Mouse (Mus musculus) neural tube, embryonic 10.5 days (tissue): Measurements from ENCODE around the gene Gpx1.
A peak's percentile ranks its signal among the peaks of the same experiment; 100 is the strongest.
"Not testable (repeated sequence)": the region's sequence is repeated elsewhere in the genome, so short reads cannot be mapped to it uniquely, and the experiment has no call there.

ENCODE experiments used
- DNase-seq: peaks from one replicate; pipeline ENCODE4 v3.0.0-alpha.2; 2017; ENCODE audit warnings: low spot score; ENCODE audit errors: extremely low spot score

Gpx1 gene

DNA sequence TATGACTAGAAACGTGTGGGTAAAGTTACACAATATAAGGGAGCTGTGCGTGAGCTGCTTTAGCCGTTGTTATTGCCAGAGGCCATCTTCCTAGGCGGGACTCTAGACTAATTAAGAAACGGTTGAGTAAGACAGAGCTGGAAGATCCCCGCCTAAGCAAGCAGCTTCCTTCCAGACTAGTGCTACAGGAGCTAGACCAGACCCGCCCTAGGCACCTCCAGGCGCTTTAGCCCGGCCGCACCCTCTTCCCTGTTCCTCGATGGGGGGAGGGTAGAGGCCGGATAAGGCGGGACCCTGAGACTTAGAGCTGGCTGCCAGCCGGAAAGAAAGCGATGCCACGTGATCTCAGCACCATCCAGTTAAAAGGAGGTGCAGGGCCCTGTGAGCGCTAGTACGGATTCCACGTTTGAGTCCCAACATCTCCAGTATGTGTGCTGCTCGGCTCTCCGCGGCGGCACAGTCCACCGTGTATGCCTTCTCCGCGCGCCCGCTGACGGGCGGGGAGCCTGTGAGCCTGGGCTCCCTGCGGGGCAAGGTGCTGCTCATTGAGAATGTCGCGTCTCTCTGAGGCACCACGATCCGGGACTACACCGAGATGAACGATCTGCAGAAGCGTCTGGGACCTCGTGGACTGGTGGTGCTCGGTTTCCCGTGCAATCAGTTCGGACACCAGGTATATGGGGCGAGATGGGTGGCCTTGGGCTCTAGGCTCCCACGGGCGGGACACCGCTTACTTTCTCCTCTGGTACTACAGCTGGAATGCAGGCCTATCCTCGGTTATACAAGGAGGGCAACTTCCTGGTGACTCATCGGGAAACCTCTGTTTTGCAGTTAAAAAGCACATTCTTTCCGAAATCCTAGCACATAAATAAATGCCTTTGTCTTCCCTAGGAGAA lies at the start of gene Gpx1:
Gene Gpx1 (plus strand): TSS at position 18 of the 896 bp plus-strand sequence.
- DNase-seq: peak; percentile 91

DNA sequence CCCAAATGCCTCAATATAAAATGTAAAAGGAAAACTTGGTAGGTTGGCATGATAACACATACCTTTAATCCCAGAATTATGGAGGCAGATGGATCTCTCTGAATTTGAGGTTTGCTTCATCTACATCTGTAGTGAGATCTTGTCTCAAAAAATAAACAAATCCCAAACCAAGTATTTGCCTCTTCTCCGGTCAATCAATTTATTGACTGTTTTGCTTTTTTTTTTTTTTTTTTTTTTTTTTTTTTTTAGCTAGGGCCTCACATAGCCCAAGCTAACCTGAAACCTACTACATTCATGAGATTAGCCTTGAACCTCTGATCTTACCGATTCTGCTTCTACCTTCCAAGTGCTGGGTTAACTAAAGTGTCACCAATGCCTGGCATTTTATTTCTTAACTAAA lies 49.4 kb upstream of the Gpx1 start:
- DNase-seq: no peak

DNA sequence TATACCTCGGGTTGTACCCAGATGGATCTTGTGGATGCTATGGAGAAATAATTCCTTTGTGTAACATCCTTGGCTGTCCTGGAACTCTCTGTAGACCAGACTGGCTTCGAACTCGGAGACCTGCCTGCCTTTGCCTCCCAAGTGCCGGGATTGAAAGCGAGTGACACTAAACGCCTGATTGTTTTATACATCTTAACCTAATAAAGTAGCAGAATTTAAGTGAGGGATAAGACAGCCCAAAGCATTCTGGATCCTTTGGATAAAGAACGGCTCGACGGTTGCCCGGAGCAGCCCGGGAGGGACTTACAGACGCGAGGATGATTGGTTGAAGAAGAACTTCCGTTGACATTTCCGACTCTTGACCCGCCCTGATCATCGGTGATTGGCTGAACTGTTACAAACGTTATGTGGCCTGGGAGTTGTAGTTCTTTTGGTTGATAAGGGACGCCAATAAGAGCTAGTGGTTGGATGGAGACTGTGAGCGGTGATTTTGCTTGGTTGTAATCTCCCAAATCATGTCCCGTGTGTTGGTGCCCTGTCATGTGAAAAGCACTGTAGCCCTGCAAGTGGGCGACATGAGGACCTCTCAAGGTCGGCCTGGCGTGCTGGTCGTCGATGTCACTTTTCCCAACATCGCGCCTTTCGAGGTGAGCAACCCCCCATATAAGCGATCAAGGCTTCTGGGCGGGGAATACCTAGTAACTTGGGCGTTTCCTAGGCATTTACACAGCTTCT lies 48.5 kb upstream of the Gpx1 start, which contains the start of gene Nicn1:
Gene Nicn1 (plus strand): TSS at position 414 of the 735 bp plus-strand sequence.
- peak; percentile 79 for DNase-seq

DNA sequence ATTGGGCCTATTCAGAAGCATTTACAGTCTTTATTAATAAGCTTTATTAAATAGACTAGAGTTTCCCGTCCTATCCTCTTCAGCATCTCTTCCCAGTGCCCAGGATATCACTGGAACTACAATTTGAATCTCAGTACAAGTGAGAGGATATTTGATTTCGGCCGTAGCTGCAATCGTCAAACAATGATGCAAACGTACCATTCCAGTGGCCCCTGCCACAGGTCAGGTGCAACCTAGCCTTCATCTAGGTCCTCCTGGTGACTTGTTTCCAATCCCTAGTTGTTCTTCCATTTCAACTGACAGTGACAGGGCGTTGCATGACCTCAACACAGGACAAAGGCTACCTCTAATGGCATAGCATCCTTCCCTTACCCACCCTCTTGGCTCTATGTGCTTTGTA lies 47.9 kb upstream of the Gpx1 start:
- DNase-seq: no peak

DNA sequence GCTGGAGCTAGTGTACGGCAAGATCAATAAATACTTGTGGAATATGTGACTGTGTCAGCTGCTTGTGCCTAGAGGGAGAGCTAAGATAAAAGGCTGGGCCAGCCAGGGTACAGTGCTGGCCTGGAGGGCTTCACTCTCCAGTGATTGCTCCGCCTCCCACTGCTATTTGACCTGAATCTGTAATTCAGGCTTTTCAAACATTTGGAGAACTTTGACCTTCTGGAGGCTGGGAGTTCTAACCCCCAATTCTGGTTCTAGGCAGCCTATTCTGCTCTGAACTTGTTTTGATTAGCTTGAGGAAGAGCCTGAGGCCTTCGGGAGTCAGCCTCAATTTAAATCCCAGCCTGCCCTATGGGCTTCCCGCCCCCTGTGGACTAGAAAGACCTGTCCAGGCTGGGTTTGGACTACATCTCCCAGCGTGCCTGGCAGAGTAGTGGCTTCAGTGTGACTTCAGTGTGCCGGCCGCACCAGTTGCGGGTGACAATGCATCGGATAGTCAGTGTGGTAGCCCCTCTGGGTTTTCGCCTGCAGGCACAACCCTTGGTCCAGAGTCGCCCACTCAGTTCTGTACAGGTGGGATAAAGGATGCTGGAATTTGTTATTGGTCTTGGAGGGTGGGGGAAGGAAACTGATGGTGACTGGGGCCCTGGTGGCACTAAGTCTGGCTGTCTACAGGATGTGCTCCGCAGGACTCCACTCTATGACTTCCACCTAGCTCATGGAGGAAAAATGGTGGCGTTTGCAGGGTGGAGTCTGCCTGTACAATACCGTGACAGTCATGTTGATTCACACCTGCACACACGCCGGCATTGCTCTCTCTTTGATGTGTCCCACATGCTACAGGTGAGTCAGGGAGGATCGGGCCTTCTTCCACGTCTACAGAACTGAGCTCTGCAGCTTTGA lies 42.0 kb upstream of the Gpx1 start, which contains the start of gene Amt:
Gene Amt (plus strand): TSS at position 401 of the 903 bp plus-strand sequence.
- peak; percentile 54 for DNase-seq

DNA sequence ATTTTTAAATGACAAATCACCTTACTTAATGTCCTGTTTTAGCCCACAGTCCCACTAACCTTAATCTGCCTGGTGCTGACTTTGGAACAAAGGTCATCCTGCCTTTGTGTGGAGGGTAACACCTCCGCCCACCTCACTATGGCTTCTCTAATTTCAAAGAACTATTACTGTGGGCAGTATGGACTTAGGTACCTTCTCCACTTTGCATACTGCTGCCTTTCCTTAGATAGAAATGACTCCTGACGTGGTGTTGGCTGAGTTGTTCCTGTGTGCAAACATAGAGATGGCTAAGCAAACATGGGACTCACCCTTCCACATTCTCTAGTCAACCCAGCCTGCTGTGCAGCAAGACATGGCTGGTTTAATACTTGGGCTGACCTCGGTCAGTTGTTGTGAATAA lies 36.9 kb upstream of the Gpx1 start:
- DNase-seq: no peak

DNA sequence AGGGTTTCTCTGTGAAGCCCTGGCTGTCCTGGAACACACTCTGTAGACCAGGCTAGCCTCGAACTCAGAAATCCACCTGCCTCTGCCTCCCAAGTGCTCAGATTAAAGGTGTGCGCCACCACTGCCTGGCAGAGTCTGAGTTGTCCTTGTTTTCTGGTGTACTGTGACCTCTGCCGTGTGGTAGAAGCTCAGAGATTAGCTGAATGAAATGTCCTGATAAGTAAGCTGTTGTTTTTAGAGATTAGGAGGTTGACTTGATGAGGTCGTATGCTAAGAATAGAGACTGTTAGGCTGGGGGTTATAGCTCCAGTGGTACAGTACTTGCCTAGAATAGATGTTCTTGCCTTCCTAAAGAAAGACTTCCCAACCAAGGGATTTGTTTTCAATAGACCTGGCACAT lies 34.0 kb upstream of the Gpx1 start:
- DNase-seq: no peak

DNA sequence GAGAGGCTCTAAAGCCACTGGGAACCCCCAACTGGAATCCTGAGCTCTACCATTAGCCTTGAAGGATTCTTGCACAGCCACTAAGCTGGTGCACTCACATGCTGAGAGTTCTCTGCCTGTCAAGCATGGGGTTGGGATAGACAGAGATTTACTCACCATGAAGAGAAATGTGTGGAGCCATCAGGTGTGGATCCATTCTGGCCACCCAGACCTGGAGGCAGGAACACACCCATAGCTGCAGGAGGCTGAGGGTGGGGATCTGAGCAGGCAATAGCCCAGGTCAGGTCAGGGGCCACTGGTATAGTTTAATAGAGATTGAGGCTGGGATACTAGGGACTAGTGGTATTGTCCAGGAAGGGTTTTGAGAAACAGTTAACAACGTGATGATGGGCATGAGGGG lies 33.5 kb upstream of the Gpx1 start:
- DNase-seq: no peak

DNA sequence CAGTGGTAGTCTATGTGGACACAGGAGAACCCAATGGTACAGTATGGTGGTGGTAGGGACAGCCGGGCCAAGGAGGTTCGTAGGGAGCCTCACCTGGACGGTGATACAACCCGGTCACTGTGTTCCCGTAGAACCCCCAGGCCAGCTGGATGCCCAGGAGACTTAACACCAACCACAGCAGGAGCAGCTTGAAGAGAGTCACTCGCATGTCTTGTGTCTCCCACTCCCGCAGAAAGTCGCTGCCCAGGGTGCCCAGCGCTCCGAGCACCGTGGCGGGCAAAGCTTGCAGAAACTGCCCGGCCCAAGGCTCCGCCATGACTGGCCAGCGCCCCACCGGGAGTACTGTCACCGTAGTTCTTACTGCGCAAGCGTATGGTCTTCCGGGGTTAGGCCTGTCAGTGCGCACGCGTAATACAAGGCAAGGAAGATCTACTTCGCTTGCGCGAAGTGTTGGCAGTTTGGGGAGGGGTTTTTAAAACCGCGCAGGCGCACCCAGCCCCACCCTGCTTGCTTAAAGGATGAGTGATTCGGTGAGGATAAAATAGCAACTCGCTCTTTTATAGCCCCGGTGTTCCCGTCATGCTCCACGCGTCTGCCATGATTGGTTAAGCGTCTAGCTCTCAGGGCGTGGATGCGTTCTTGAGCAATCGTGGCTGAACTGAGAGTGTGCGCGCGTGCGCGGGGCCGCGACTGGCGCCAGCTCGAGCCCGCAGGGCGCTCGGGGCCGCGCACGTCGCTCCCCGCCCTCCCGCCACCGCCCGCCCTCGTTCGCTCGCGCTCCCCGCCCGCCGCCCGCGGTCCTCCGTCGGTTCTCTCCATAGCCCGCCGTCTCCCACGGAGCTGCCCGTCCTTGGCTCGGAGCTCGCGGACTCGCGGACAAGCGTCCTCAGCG lies 32.8 kb upstream of the Gpx1 start, which contains the start of the genes Rhoa and Tcta:
Gene Rhoa (plus strand): TSS at position 501 of the 892 bp plus-strand sequence.
Gene Tcta (minus strand): TSS at position 532 of the 892 bp plus-strand sequence.
- peak; percentile 94 for DNase-seq

DNA sequence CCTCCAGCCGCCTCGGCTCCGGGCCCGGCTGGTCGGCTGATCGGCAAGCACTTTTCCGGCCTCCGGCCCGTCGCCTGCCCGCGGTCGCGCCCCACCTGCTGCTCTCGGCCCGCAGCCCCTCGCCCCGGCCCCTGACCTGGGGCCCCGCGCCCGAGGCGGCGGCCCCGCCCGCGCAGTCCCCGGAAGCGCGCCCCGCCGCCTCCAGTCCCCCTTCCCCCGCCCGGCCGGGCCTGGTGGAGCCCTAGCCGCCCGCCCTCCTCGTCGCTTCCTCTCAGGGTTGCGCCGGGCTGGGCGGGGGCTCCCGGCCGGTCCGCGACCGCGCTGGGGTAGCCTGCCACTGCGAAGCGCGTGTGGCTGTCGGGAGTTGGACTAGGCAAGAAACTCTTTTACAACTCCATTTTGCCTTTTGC lies 32.1 kb upstream of the Gpx1 start:
- no peak for DNase-seq

DNA sequence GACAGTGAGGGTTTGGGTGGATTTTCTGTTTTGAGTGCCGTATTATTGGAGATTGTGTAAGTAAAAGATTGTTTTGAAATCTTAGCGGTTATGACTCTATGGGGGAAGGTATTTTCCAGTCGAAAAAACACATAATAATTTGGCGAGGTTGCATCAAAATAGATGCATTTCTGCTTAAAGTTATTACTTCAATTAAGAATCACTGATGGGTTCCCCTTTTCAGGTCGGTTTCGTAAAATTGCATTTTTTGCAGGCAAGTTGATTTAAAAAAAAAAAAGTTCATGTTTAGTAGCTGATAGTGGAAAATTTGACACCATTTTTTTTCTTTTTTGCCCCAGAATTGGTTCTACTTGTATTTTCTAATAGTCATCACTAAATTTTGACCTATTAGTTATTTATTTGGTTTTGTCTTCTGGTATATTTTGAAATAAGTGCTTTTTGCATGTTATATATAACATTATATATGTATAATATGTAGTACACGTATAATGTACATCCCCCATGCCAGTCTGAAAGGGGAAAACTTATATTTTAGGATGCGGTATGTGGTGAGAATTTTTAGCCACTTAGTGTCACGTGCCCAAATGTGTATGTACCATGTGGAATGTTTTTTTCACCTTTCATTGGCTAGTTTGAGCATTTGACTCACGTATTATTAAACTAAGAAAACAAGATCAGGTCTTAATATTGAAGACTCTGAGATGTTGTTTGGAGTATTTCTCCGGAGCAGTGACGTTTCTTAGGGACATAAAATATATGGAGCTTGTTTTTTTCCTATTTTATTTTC lies 31.5 kb upstream of the Gpx1 start:
- no peak for DNase-seq

DNA sequence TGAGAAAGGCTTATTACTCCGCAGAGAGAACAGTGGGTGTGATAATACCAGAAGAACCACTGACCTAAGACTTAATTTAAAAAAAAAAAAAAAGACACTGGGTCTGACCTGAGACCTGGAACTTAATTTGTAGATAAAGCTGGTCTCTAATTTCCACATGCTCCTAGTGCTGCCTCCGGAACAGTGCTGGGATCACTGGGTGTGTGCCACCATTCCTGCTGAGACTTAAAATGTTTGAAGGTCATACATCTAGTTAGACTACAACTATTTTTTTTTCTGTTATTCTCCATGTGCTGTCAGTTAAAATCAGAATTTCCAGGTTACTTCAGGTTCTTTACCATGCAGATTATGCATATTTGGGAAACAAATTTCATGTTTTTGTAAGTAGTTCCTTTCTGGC lies 30.6 kb upstream of the Gpx1 start:
- no peak for DNase-seq

DNA sequence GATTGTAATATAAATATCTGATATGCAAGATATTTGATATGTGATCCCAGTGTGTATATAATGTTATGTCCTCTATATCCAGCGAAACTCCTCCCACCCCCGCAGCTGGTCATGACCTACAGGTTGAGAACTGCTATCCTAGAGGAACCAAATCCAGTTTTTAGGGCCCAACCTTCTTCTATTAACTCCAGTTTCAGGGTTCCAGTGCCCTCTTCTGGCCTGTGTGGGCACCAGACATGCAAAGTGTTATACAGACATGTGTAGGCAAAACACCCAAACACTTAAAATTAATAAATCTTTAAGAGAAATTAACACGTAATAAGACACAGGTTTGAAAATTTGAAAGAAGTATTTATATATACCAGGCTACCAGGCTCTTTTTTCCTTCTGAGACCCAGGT lies 21.1 kb upstream of the Gpx1 start:
- no peak for DNase-seq

DNA sequence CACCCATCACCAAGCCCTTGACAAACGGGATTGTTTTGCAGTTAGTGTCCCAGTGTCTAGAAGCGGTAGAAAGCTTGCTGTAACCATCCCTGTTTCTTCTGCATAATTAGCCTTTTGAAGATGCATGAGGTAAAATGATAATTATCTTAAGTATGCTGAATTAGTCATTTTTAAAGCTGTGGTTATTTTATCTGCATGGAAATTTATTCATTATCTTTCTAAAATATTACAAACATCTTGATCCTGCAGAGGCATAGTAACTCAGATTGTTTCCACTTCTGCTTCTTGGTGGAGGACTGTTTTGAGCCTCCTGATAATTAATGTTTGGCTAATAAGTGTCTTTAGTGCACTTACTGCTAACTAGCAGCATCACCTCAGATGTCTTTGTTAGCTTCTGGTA lies 20.2 kb upstream of the Gpx1 start:
- no peak for DNase-seq

DNA sequence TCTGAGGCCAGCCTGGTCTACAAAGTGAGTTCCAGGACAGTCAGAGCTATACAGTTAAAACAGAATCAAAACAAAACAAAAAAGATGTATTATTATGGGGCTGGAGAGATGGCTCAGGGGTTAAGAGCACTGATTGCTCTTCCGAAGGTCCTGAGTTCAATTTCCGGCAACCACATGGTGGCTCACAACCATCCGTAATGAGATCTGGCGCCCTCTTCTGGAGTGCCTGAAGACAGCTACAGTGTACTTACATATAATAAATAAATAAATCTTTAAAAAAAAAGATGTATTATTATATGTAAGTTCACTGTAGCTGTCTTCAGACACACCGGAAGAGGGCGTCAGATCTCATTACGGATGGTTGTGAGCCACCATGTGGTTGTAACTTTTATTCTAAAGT lies 16.6 kb upstream of the Gpx1 start:
- DNase-seq: not testable (repeated sequence)

DNA sequence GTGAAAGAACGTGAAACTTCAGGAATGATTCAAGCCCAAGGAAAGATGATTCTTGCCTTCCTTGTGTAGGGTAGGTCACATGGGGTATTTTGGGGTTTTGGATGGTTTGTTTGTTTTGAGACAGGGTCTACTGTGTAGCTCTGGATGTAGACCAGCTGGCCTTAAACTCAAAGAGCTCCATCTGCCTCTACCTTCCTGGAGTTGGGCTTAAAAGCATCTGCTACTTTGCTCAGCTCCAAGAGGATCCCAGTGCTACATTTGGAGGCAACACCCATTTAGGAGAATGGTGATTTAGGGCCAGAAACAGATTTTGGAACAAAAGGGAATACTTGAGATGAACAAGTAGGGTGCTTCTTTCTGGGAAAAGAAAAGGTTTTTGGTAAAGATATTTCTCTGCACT lies 13.9 kb upstream of the Gpx1 start:
- no peak for DNase-seq

DNA sequence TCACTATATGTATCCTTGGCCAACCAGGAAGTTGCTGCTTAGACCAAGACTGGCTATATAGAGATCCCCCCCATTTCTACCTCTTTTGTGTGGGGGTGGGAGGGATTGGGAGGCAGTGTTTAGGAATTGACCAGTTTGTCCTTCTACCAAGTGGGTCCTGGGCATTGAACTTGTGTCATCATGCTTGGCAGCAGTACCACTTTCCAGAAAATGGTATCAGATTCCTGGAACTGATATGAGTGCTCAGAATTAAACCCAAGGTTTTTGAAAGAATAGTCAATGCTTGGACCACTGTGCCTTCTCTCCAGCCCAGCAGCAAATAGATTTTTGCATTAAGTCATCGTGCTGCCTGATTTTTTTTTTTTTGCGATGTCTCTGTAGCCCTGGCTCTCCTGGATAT lies 12.9 kb upstream of the Gpx1 start:
- no peak for DNase-seq

DNA sequence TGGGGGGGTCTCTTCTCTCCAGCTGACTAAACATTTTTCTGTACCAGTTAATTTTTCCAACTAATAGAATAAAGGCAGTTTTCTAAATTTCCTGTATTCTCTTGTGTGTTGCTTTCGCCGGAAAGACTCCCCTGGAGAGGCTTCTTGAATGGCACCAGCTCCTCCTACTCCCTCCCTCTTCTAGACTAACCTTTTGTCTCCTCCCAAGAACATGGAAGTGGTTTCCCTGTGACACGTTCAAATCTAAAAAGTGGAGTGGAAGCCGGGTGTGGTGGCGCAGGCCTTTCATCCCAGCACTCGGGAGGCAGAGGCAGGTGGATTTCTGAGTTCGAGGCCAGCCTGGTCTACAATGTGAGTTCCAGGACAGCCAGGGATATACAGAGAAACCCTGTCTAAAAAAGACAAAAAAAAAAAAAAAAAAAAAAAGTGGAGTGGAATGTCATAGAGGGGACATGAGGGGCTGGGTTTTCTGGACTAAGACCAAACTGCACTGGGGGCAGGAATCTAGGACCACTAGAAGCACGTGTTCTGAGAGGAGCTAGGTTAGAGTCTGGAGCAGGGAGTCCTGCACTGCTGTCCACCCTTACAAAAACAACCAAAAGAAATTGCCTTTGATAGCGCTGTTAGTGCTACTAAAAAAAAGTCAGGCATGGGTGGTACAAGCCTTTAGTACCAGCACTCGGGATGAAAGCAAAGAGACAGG lies 704 bp upstream of the Gpx1 start:
- DNase-seq: no peak

DNA sequence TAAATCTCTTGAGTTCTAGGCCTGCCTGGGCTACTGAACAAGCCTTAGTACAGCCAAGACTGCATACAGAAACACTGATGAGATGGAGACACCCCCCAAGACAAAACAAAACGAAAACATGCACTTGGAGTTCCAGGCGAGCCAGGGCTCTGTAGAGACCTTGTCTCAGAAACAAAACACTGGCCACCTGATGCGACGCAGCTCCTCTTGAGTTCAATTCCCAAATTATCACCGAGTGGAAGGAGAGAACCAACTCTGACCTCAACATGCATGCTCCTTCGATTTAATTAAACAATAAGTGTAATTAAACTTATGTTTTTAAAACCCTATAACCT lies 185 bp upstream of the Gpx1 start:
- peak; percentile 24 for DNase-seq
